Mouse (Mus musculus) lung, postnatal 4 days (tissue): ENCODE results near the gene Card19.
A peak's percentile ranks its signal among the peaks of the same experiment; 100 is the strongest.

Experiments
- DNase-seq, 2 experiments: peaks; one replicate each; pipeline ENCODE4 v3.0.0; 2021

The Card19 gene

GRCm38 (mm10) chr13:49225159-49225558, 9.3 kb upstream of the Card19 start:
- no peak for DNase-seq

GRCm38 (mm10) chr13:49224729-49225128, 8.9 kb upstream of the Card19 start:
- DNase-seq, result no peak

- no peak for DNase-seq
Observed at GRCm38 (mm10) chr13:49224314-49224713, 8.5 kb upstream of the Card19 start.

GRCm38 (mm10) chr13:49220912-49221311, 5.1 kb upstream of the Card19 start:
- DNase-seq, result no peak

GRCm38 (mm10) chr13:49219367-49219766, 3.5 kb upstream of the Card19 start:
- DNase-seq, result no peak

GRCm38 (mm10) chr13:49218651-49219050, 2.8 kb upstream of the Card19 start:
- DNase-seq, result no peak

GRCm38 (mm10) chr13:49216808-49217561, 1.1 kb upstream of the Card19 start:
- DNase-seq, result no peak

GRCm38 (mm10) chr13:49216220-49216552, 349 bp upstream of the Card19 start:
- DNase-seq, result no peak

- no peak for DNase-seq
Observed at GRCm38 (mm10) chr13:49215128-49215503, 721 bp downstream of the Card19 start.

GRCm38 (mm10) chr13:49214454-49214853, 1.4 kb downstream of the Card19 start:
- DNase-seq, result no peak

- peak; percentile 59 to 72 for DNase-seq
Observed at GRCm38 (mm10) chr13:49213531-49213932, 2.3 kb downstream of the Card19 start.

- DNase-seq, result no peak
Observed at GRCm38 (mm10) chr13:49212711-49213500, 2.9 kb downstream of the Card19 start.

GRCm38 (mm10) chr13:49209306-49209705, 6.5 kb downstream of the Card19 start:
- DNase-seq, result no peak

GRCm38 (mm10) chr13:49206341-49206740, 9.5 kb downstream of the Card19 start:
- no peak for DNase-seq

- peak; percentile 85 to 90 for DNase-seq
Observed at GRCm38 (mm10) chr13:49205381-49205998, 10.3 kb downstream of the Card19 start.

GRCm38 (mm10) chr13:49202556-49202955, 13.3 kb downstream of the Card19 start:
- DNase-seq, result no peak

- no peak for DNase-seq
Observed at GRCm38 (mm10) chr13:49200688-49201087, 15.1 kb downstream of the Card19 start.

- no peak for DNase-seq
Observed at GRCm38 (mm10) chr13:49199891-49200290, 15.9 kb downstream of the Card19 start.

GRCm38 (mm10) chr13:49198734-49199133, 17.1 kb downstream of the Card19 start:
- DNase-seq, result no peak

GRCm38 (mm10) chr13:49196766-49197165, 19.1 kb downstream of the Card19 start:
- peak; percentile 28 to 54 for DNase-seq

GRCm38 (mm10) chr13:49196211-49196610, 19.6 kb downstream of the Card19 start:
- DNase-seq, result no peak

GRCm38 (mm10) chr13:49195651-49196050, 20.2 kb downstream of the Card19 start:
- DNase-seq, result no peak

GRCm38 (mm10) chr13:49194811-49195210, 21.0 kb downstream of the Card19 start:
- DNase-seq, result no peak

- DNase-seq, result no peak
Observed at GRCm38 (mm10) chr13:49193650-49194049, 22.2 kb downstream of the Card19 start.
